Mouse (Mus musculus): ENCODE measurements around the gene Anapc13. TPM values are rescaled to one million over a fixed set of nuclear protein-coding genes. Genes with fewer than 3 reads are reported as not detected.

Gene Anapc13
- polyA plus RNA-seq, 1 experiment from 2014 or later = 182 TPM

DNA sequence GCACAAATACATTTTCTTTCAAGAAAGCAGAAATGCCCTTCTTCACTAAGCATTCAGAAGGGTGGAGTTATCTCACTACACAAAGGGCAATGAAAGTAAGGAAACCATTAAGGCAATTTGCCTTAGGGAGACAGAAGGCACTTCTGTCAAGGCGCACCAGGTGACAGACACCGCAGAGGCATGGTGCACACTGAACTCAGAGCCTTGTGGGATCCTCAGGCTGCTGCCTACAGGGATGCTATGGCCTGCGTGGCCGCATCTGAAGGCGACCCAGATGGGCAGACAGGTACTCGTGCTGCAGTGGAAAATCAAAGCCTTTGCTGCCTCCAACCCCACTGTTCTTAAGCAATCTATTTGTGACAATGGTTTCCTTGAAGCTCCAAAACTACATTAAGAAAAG lies 20.9 kb upstream of the Anapc13 start:
- H3K9me3 ChIP-seq (ENCODE audit: control insufficient read depth, low read length) = no peaks in the 10 kb centered on the region
- no peak overlapping the region for H3K4me3 ChIP-seq (ENCODE audit: low read depth, low read length)
- H3K27ac ChIP-seq (ENCODE audit: low read depth, low read length) = no peak overlapping the region
- no peak overlapping the region for H3K4me2 ChIP-seq
- DNase-seq (ENCODE audit: low spot score, missing footprints) (no peak), ATAC-seq (ENCODE audit: low FRiP score) (no peak)
- no peaks in the 10 kb centered on the region for H3K4me1 ChIP-seq (ENCODE audit: control insufficient read depth, insufficient read depth, low read length)
- peaks cover 4% of the 10 kb centered on the region; the same call in 1 of the 2 replicates for H3K36me3 ChIP-seq (ENCODE audit: control insufficient read depth, insufficient read depth, low read length)
- H3K9ac ChIP-seq (ENCODE audit: low read length) = no peak overlapping the region
- no peaks in the 10 kb centered on the region for H3K27me3 ChIP-seq (ENCODE audit: control insufficient read depth, insufficient read depth, low read length)
- WGBS = 92% methylated on average over 6 of the region's 6 CpGs

DNA sequence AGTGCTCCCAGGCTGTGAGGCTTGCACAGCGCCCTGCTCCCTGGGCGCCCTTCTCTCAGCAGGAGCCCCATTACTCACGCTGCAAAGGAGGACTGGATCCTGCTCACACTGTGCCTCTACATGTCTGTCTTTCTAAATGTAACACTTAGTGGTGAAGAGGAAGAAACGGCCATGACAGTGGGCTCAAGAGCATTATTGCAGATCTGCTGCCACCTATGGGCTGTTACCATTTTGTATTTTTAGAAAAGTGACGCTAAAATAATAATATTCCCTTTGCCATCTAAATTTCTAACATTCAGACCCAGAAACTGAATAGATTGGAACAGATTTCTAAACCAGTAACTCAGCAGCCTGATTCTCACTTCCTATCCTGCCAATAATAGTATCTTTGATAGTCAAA lies 18.6 kb upstream of the Anapc13 start:
- no peak overlapping the region for H3K4me2 ChIP-seq
- whole genome bisulfite sequencing = 60% methylated on average over 5 of the region's 5 CpGs
- ATAC-seq (ENCODE audit: low FRiP score) (no peak), DNase-seq (ENCODE audit: low spot score, missing footprints) (no peak)
- no peak overlapping the region for H3K4me3 ChIP-seq (ENCODE audit: low read depth, low read length)
- no peaks in the 10 kb centered on the region for H3K4me1 ChIP-seq (ENCODE audit: control insufficient read depth, insufficient read depth, low read length)
- no peak overlapping the region for H3K27ac ChIP-seq (ENCODE audit: low read depth, low read length)
- H3K36me3 ChIP-seq (ENCODE audit: control insufficient read depth, insufficient read depth, low read length) = peaks cover 10% of the 10 kb centered on the region
- H3K27me3 ChIP-seq (ENCODE audit: control insufficient read depth, insufficient read depth, low read length) = no peaks in the 10 kb centered on the region
- H3K9ac ChIP-seq (ENCODE audit: low read length) = no peak overlapping the region
- H3K9me3 ChIP-seq (ENCODE audit: control insufficient read depth, low read length) = no peaks in the 10 kb centered on the region

DNA sequence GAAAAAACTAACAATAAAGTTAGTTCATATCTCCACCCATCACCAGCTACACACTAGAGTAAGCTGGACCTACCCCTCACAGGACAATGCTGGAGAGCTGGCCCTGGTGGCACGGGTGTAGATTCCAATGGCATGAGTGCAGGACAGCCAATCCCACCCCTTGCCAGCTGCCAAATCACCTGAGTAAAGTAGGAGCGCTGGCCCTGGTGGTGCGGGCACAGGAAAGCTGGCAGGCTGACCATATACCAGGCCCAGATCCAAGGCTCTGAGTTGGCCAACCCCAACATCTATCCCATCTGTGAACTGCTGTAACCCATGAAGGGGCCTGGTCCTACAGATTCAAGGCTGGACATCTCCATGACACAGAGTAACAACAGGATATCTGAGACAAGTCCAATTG lies 16.9 kb upstream of the Anapc13 start:
- Histone ChIP-seq H3K9me3 (ENCODE audit: control insufficient read depth, low read length) (no peaks in the 10 kb centered on the region), H3K27me3 (ENCODE audit: control insufficient read depth, insufficient read depth, low read length) (no peaks in the 10 kb centered on the region), H3K4me1 (ENCODE audit: control insufficient read depth, insufficient read depth, low read length) (no peaks in the 10 kb centered on the region), H3K36me3 (ENCODE audit: control insufficient read depth, insufficient read depth, low read length) (peaks cover 12% of the 10 kb centered on the region), H3K4me2 (no peak overlapping the region), H3K9ac (ENCODE audit: low read length) (no peak overlapping the region), H3K4me3 (ENCODE audit: low read depth, low read length) (no peak overlapping the region), H3K27ac (ENCODE audit: low read depth, low read length) (no peak overlapping the region)
- DNase-seq (ENCODE audit: low spot score, missing footprints) (no peak), ATAC-seq (ENCODE audit: low FRiP score) (no peak)
- 96% methylated on average over 3 of the region's 3 CpGs for WGBS

DNA sequence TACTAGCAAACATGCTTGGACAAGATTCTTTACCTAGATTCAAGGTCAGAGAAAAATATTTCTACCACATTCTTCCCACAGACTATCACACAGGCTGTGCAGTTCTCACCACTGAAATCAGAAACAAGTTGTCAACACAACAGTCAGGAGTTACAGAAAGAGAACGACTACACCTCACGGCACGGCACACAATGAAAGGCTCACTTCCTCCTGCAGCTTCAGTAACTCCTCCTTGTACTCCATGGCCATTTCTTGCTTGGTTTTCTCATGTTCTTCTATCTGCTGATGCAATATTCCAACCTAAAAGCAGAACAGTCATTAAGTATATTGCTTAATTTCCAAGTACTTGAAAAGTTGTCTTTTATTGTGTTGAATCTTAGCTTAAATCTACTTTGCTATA lies 11.0 kb upstream of the Anapc13 start:
- peaks cover 10% of the 10 kb centered on the region for H3K36me3 ChIP-seq (ENCODE audit: control insufficient read depth, insufficient read depth, low read length)
- H3K4me2 ChIP-seq = no peak overlapping the region
- 88% methylated on average over 3 of the region's 3 CpGs for WGBS
- DNase-seq (ENCODE audit: low spot score, missing footprints) (no peak), ATAC-seq (ENCODE audit: low FRiP score) (no peak)
- no peak overlapping the region for H3K4me3 ChIP-seq (ENCODE audit: low read depth, low read length)
- H3K27ac ChIP-seq (ENCODE audit: low read depth, low read length) = no peak overlapping the region
- H3K9ac ChIP-seq (ENCODE audit: low read length) = no peak overlapping the region
- no peaks in the 10 kb centered on the region for H3K4me1 ChIP-seq (ENCODE audit: control insufficient read depth, insufficient read depth, low read length)
- no peaks in the 10 kb centered on the region for H3K27me3 ChIP-seq (ENCODE audit: control insufficient read depth, insufficient read depth, low read length)
- no peaks in the 10 kb centered on the region for H3K9me3 ChIP-seq (ENCODE audit: control insufficient read depth, low read length)

DNA sequence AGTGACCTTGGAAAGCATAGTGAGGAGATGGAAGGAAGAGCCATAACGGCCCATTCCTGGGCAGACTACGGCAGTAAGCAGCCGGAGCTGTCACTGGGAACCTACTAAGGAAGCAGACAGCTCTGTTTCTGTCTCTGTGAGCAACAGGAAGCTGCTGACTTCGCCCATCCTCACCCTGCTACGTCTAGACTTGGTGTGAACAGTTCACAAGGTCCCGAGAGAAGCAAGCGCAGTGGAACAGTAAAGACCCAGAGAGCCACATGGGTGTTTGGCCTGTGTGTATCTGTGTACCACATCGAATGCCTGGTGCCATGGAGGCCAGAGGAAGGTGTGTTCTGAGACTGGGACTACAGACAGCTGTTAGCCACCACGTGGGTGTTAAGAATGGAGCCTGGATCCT lies 9.8 kb upstream of the Anapc13 start:
- DNase-seq (ENCODE audit: low spot score, missing footprints) = no peak
- Histone ChIP-seq H3K4me1 (ENCODE audit: control insufficient read depth, insufficient read depth, low read length) (no peaks in the 10 kb centered on the region), H3K9ac (ENCODE audit: low read length) (no peak overlapping the region), H3K27ac (ENCODE audit: low read depth, low read length) (no peak overlapping the region), H3K4me2 (no peak overlapping the region), H3K4me3 (ENCODE audit: low read depth, low read length) (no peak overlapping the region), H3K27me3 (ENCODE audit: control insufficient read depth, insufficient read depth, low read length) (no peaks in the 10 kb centered on the region), H3K36me3 (ENCODE audit: control insufficient read depth, insufficient read depth, low read length) (peaks cover 6% of the 10 kb centered on the region), H3K9me3 (ENCODE audit: control insufficient read depth, low read length) (no peaks in the 10 kb centered on the region)
- 88% methylated on average over 9 of the region's 9 CpGs for WGBS
- no peak for ATAC-seq (ENCODE audit: low FRiP score)

DNA sequence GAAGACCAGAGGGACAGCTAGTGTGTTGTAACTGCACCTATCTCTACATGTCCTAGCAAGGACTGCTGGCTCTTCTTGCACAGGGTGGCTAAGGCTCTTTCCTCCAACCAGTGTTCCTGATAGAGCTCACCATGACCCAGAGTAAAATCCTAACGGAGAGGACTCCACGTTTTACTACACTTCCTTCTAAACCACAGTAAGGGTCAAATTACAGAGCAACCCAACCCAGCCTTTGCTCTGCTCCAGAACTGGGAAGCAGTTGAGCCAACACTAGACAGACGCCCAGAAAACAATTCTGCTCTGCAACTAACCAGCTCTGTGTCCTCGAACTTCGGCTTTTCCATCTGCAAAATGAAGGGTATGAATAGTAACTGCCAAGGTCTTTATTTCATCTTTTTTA lies 4.7 kb upstream of the Anapc13 start:
- no peaks in the 10 kb centered on the region; the same call in 1 of the 2 replicates for H3K36me3 ChIP-seq (ENCODE audit: control insufficient read depth, insufficient read depth, low read length)
- H3K27me3 ChIP-seq (ENCODE audit: control insufficient read depth, insufficient read depth, low read length) = no peaks in the 10 kb centered on the region
- H3K4me2 ChIP-seq = no peak overlapping the region
- ATAC-seq (ENCODE audit: low FRiP score) = no peak
- H3K4me3 ChIP-seq (ENCODE audit: low read depth, low read length) = no peak overlapping the region
- no peaks in the 10 kb centered on the region for H3K9me3 ChIP-seq (ENCODE audit: control insufficient read depth, low read length)
- H3K27ac ChIP-seq (ENCODE audit: low read depth, low read length) = no peak overlapping the region
- peaks cover 3% of the 10 kb centered on the region; the same call in 1 of the 2 replicates for H3K4me1 ChIP-seq (ENCODE audit: control insufficient read depth, insufficient read depth, low read length)
- 67% methylated on average over 5 of the region's 5 CpGs for WGBS
- H3K9ac ChIP-seq (ENCODE audit: low read length) = no peak overlapping the region
- DNase-seq (ENCODE audit: low spot score, missing footprints) = no peak

DNA sequence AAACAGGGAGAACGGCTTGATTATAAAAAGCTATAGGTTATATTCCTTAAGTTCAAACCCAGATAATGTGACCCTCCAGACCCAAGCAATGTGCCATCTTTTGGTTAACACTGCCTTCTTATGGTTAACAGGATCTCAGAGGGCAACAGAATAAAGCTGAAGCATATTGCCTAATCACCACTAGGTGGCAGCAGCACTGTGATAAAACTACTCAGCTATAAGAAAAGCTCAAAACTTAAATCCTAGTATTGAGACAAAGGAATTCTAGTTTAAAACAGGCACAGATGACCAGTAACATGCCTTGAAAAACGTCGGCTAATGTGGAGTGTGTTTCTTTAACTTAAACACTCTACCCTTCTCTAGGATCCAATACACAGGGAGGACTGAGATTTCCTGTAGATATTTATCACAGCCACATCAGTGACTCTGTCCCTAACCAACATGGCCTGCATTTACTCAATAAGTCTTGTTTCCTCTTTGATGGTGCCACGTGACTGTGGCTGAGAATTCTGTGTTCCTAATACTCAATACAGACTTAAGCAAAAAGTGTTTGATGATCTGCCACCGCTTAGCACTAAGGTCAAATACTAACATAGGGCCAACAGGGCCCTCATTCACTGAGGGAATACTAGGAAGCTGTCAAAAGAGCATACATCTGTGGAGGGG lies 3.8 kb upstream of the Anapc13 start:
- H3K36me3 ChIP-seq (ENCODE audit: control insufficient read depth, insufficient read depth, low read length) = no peaks in the 10 kb centered on the region; the same call in 1 of the 2 replicates
- 36% methylated on average over 5 of the region's 5 CpGs for WGBS
- H3K4me2 ChIP-seq = no peak overlapping the region
- no peak overlapping the region for H3K27ac ChIP-seq (ENCODE audit: low read depth, low read length)
- H3K9me3 ChIP-seq (ENCODE audit: control insufficient read depth, low read length) = no peaks in the 10 kb centered on the region
- peaks cover 8% of the 10 kb centered on the region; the same call in 1 of the 2 replicates for H3K4me1 ChIP-seq (ENCODE audit: control insufficient read depth, insufficient read depth, low read length)
- no peaks in the 10 kb centered on the region for H3K27me3 ChIP-seq (ENCODE audit: control insufficient read depth, insufficient read depth, low read length)
- no peak overlapping the region for H3K4me3 ChIP-seq (ENCODE audit: low read depth, low read length)
- H3K9ac ChIP-seq (ENCODE audit: low read length) = no peak overlapping the region
- peak; percentile 95 for DNase-seq (ENCODE audit: low spot score, missing footprints)
- ATAC-seq (ENCODE audit: low FRiP score) = no peak

DNA sequence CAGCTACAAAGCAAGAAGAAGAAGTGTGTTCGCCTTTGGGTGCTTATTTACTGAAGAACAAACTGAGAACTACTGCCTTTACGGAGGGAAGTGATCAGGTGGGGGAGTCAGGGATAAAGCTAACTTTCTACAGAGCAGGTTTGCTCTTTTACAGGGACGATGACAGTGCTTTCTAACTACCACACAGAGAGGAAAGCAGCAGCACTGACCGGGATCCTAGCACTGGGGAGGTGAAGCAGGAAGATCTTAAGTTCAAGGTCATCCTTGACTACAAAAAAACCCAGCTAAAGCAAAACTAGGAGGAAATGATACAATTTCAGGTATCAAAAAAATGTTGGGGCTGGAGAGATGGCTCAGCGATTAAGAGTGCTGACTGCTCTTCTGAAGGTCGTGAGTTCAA lies 3.2 kb upstream of the Anapc13 start:
- H3K4me2 ChIP-seq = no peak overlapping the region
- H3K36me3 ChIP-seq (ENCODE audit: control insufficient read depth, insufficient read depth, low read length) = no peaks in the 10 kb centered on the region; the same call in 1 of the 2 replicates
- ATAC-seq (ENCODE audit: low FRiP score) (no peak), DNase-seq (ENCODE audit: low spot score, missing footprints) (no peak)
- peaks cover 11% of the 10 kb centered on the region; the same call in 1 of the 2 replicates for H3K4me1 ChIP-seq (ENCODE audit: control insufficient read depth, insufficient read depth, low read length)
- H3K9ac ChIP-seq (ENCODE audit: low read length) = no peak overlapping the region
- H3K9me3 ChIP-seq (ENCODE audit: control insufficient read depth, low read length) = no peaks in the 10 kb centered on the region
- no peak overlapping the region for H3K27ac ChIP-seq (ENCODE audit: low read depth, low read length)
- no peak overlapping the region for H3K4me3 ChIP-seq (ENCODE audit: low read depth, low read length)
- H3K27me3 ChIP-seq (ENCODE audit: control insufficient read depth, insufficient read depth, low read length) = no peaks in the 10 kb centered on the region
- 91% methylated on average over 6 of the region's 6 CpGs for WGBS

DNA sequence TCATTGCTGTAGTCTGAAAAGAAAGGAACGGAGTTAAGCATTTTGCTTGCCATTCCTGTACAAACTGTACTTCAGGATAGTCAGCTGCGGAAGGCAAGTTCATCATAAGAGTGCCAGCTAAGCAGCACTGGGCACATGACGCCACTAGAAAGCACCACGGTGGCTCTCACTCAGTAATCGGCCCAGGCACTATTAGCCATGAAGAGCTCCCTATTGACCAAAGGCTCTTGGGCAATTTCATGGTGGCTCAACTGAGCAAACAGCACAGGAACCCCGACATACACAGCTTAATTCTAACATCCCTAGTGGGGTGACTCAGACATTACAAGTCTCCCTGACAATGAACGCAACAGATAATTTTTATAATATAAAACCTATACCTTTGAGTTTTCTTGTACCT lies 2.5 kb upstream of the Anapc13 start:
- H3K9me3 ChIP-seq (ENCODE audit: control insufficient read depth, low read length) = no peaks in the 10 kb centered on the region
- DNase-seq (ENCODE audit: low spot score, missing footprints) = no peak
- no peaks in the 10 kb centered on the region for H3K27me3 ChIP-seq (ENCODE audit: control insufficient read depth, insufficient read depth, low read length)
- peaks cover 11% of the 10 kb centered on the region; the same call in 1 of the 2 replicates for H3K4me1 ChIP-seq (ENCODE audit: control insufficient read depth, insufficient read depth, low read length)
- no peaks in the 10 kb centered on the region for H3K36me3 ChIP-seq (ENCODE audit: control insufficient read depth, insufficient read depth, low read length)
- no peak overlapping the region for H3K9ac ChIP-seq (ENCODE audit: low read length)
- WGBS = 88% methylated on average over 7 of the region's 7 CpGs
- no peak for ATAC-seq (ENCODE audit: low FRiP score)
- no peak overlapping the region for H3K4me3 ChIP-seq (ENCODE audit: low read depth, low read length)
- H3K27ac ChIP-seq (ENCODE audit: low read depth, low read length) = no peak overlapping the region
- H3K4me2 ChIP-seq = no peak overlapping the region

Data from midbrain, embryonic 11.5 days (tissue).